Mouse (Mus musculus): ENCODE results near the gene Ak1.

DNA sequence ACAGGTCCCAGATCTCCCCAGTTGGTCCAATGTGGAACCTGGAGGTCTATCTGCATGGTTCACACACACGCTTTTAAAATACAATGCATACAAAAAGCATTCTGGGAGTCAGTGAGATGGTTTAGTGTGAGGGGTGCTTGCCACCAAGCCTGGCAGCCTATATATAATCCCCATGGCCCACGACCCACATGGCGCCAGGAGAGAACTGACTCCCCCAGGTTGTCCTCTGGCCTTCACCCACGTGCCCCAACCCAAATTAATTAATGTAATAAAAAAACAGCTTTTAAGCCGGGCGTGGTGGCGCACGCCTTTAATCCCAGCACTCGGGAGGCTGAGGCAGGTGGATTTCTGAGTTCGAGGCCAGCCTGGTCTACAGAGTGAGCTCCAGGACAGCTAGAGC lies 62.1 kb downstream of the Ak1 start:
- TF ChIP-seq CTCF (IDR thresholded peaks at IDR 0.05; ENCODE audit: low read depth), result no peak
- no peak for TF ChIP-seq EP300 (optimal IDR thresholded peaks at IDR 0.05)
